In the genomic region with DNA sequence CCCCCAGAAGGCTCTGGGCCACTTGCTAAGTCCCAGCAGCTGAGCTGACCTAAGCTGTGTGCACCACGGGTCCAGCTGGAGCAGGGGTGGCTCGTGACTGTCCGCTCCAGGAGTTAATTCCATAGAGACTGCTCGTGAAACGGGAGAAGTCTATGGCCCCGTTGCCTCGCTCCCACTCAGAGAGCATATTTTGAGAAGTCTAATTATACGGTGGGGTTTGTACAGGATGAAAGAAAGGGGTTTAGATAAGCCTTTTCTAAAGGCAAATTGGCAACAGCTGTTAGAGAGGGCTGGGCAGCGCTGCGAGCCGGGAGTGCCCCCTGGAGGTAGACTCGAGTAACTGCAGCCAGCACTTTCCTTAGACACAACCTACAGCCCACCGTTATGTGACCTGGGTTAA, we compare ENCODE assay signal across 8 mouse cellular contexts. TPM values are rescaled to one million over a fixed set of nuclear protein-coding genes. Genes with fewer than 3 reads are reported as not detected.
DNase-seq lines count a peak whose midpoint lies in the region; ATAC-seq and TF ChIP-seq lines count a peak whose summit lies in the region.

No protein-coding gene starts in this region.

- peaks cover 56% of the 10 kb centered on the region for H3K4me1 ChIP-seq in E14TG2a.4 (replicated peaks; ENCODE audit: low read depth, low read length)
- H3K4me1 ChIP-seq in forebrain, embryonic 13.5 days, result peaks cover 29% of the 10 kb centered on the region
- peaks cover 11% of the 10 kb centered on the region for H3K4me1 ChIP-seq in lung, adult 2 months (ENCODE audit: control insufficient read depth, insufficient read depth, low read length)
- H3K4me1 ChIP-seq in neural tube, embryonic 14.5 days (ENCODE audit: control insufficient read depth, insufficient read depth, low read length), result peaks cover 7% of the 10 kb centered on the region

- WGBS in forebrain, embryonic 13.5 days, result under 1% methylated on average over 13 of the region's 13 CpGs
- WGBS in lung, adult 2 months, result 3% methylated on average over 13 of the region's 13 CpGs
- WGBS in neural tube, embryonic 14.5 days, result 1% methylated on average over 13 of the region's 13 CpGs

- H3K9me3 ChIP-seq in E14TG2a.4 (ENCODE audit: low read length), result no peaks in the 10 kb centered on the region
- no peaks in the 10 kb centered on the region for H3K9me3 ChIP-seq in forebrain, embryonic 13.5 days (replicated peaks)
- no peaks in the 10 kb centered on the region for H3K9me3 ChIP-seq in neural tube, embryonic 14.5 days (ENCODE audit: control insufficient read depth, low read length)

- peak overlapping the region; percentile 64; the same call in 1 of the 2 replicates for H3K9ac ChIP-seq in forebrain, embryonic 13.5 days
- H3K9ac ChIP-seq in neural tube, embryonic 14.5 days (replicated peaks; ENCODE audit: low read depth, low read length), result peak overlapping the region; percentile 42

- peak; percentile 64 for DNase-seq in c-Kit-positive CD71-positive TER-119-positive erythroid progenitor cells, embryonic 14.5 days (ENCODE audit: low spot score)
- peak; percentile 88 to 90 for DNase-seq in heart, postnatal 10 days
- DNase-seq in kidney, postnatal 4 days, result peak; percentile 77 to 81
- DNase-seq in lung, adult 2 months, result peak; percentile 77
- peak; percentile 68 for DNase-seq in testis, postnatal 14 days (ENCODE audit: low spot score)

- H3K27me3 ChIP-seq in E14TG2a.4 (ENCODE audit: insufficient read depth, low read length), result no peaks in the 10 kb centered on the region
- H3K27me3 ChIP-seq in forebrain, embryonic 13.5 days, result peaks cover 9% of the 10 kb centered on the region; the same call in 1 of the 2 replicates
- H3K27me3 ChIP-seq in neural tube, embryonic 14.5 days (ENCODE audit: control insufficient read depth, insufficient read depth, low read length), result no peaks in the 10 kb centered on the region

- TF ChIP-seq CTCF in E14TG2a.4 (conservative IDR thresholded peaks at IDR 0.05; ENCODE audit: low read length), result peak; percentile 98
- TF ChIP-seq CTCF in lung, adult 2 months (IDR thresholded peaks at IDR 0.05; ENCODE audit: insufficient read depth, low read length), result peak; percentile 91

- H3K4me2 ChIP-seq in forebrain, embryonic 13.5 days, result peak overlapping the region; percentile 58
- H3K4me2 ChIP-seq in neural tube, embryonic 14.5 days (ENCODE audit: low read depth, low read length), result peak overlapping the region; percentile 82

- peak overlapping the region; percentile 44 for H3K27ac ChIP-seq in forebrain, embryonic 13.5 days
- H3K27ac ChIP-seq in neural tube, embryonic 14.5 days (ENCODE audit: low read depth, low read length), result no peak overlapping the region; the same call in 1 of the 2 replicates

- H3K36me3 ChIP-seq in E14TG2a.4 (ENCODE audit: insufficient read depth, low read length), result peaks cover 3% of the 10 kb centered on the region; the same call in 1 of the 2 replicates
- no peaks in the 10 kb centered on the region for H3K36me3 ChIP-seq in forebrain, embryonic 13.5 days (ENCODE audit: poor library complexity, severe bottlenecking)
- no peaks in the 10 kb centered on the region for H3K36me3 ChIP-seq in neural tube, embryonic 14.5 days (ENCODE audit: control insufficient read depth, insufficient read depth, low read length)

- peak; percentile 30 for ATAC-seq in forebrain, embryonic 13.5 days
- ATAC-seq in neural tube, embryonic 14.5 days (ENCODE audit: low read depth), result no peak

- no peak for TF ChIP-seq POLR2A in lung, adult 2 months (IDR thresholded peaks at IDR 0.05; ENCODE audit: borderline replicate concordance, extremely low read depth, low read depth, low read length)

- intact Hi-C loops in heart, postnatal 10 days (cut with DNase I), result loop anchor here (1.0 to 10.0 kb wide), 5 partner anchors 55 to 403 kb away; no protein-coding TSS in a partner anchor

- H3K4me3 ChIP-seq in E14TG2a.4 (replicated peaks; ENCODE audit: low read length), result peak overlapping the region; percentile 69
- peak overlapping the region; percentile 31 for H3K4me3 ChIP-seq in forebrain, embryonic 13.5 days
- peak overlapping the region; percentile 61 for H3K4me3 ChIP-seq in lung, adult 2 months (replicated peaks; ENCODE audit: extremely low read depth, low read depth, low read length)
- peak overlapping the region; percentile 38 for H3K4me3 ChIP-seq in neural tube, embryonic 14.5 days (ENCODE audit: low read depth, low read length)

RNA-seq across cellular contexts. Expression of gene Sdhb, which starts 3.3 kb away (rescaled TPM):
- polyA plus RNA-seq in forebrain, embryonic 13.5 days (2015; fragmentation: Nextera tagmentation; extraction: Ambion mirVana), result 478 and 480 TPM in 2 replicates
- 100 to 1,000 TPM; 725 to 746 TPM for total RNA-seq in heart, postnatal 10 days (2021)
- polyA plus RNA-seq in lung, adult 2 months (2012; rRNA removed), result 97.5 and 143 TPM in 2 replicates
- polyA plus RNA-seq in neural tube, embryonic 14.5 days (2014; fragmentation: Nextera tagmentation; extraction: Ambion mirVana), result 469 and 520 TPM in 2 replicates

RNA-seq across cellular contexts. Expression of gene Atp13a2, which starts 28.9 kb away (rescaled TPM):
- polyA plus RNA-seq in forebrain, embryonic 13.5 days (2015; fragmentation: Nextera tagmentation; extraction: Ambion mirVana), result 76.9 and 85.9 TPM in 2 replicates
- 10 to 100 TPM; 20.0 to 24.7 TPM for total RNA-seq in heart, postnatal 10 days (2021)
- 199 and 258 TPM in 2 replicates for polyA plus RNA-seq in lung, adult 2 months (2012; rRNA removed)
- 155 and 160 TPM in 2 replicates for polyA plus RNA-seq in neural tube, embryonic 14.5 days (2014; fragmentation: Nextera tagmentation; extraction: Ambion mirVana)

RNA-seq across cellular contexts. Expression of gene Padi2, which starts 51.6 kb away (rescaled TPM):
- 0.06 and 0.12 TPM in 2 replicates for polyA plus RNA-seq in forebrain, embryonic 13.5 days (2015; fragmentation: Nextera tagmentation; extraction: Ambion mirVana)
- 1 to 10 TPM in 1 of 2 experiments, under 1 TPM in 1; 0.65 to 1.1 TPM for total RNA-seq in heart, postnatal 10 days (2021)
- 3.7 and 4.7 TPM in 2 replicates for polyA plus RNA-seq in lung, adult 2 months (2012; rRNA removed)
- polyA plus RNA-seq in neural tube, embryonic 14.5 days (2014; fragmentation: Nextera tagmentation; extraction: Ambion mirVana), result 0.95 and 2.3 TPM in 2 replicates

RNA-seq across cellular contexts. Expression of gene Mfap2, which starts 52.5 kb away (rescaled TPM):
- 253 and 270 TPM in 2 replicates for polyA plus RNA-seq in forebrain, embryonic 13.5 days (2015; fragmentation: Nextera tagmentation; extraction: Ambion mirVana)
- 10 to 100 TPM; 47.6 to 53.7 TPM for total RNA-seq in heart, postnatal 10 days (2021)
- 173 and 190 TPM in 2 replicates for polyA plus RNA-seq in lung, adult 2 months (2012; rRNA removed)
- polyA plus RNA-seq in neural tube, embryonic 14.5 days (2014; fragmentation: Nextera tagmentation; extraction: Ambion mirVana), result 109 and 229 TPM in 2 replicates
